Mouse (Mus musculus) adrenal gland, adult 8-10 months (tissue): ENCODE measurements around the gene Lims1. TPM values are rescaled to one million over a fixed set of nuclear protein-coding genes. Genes with fewer than 3 reads are reported as not detected.

ENCODE experiments used
- DNase-seq: peaks from one replicate; pipeline ENCODE4 v3.0.0; 2022
- total RNA-seq, 4 experiments: library from RNA; stranded (reverse); gene quantifications; 2 replicates each; pipeline ENCODE4 v1.2.4; 2022

Lims1 gene
- total RNA-seq, 4 experiments from 2014 or later = 47.0 to 58.9 (median 49.3) TPM

DNA sequence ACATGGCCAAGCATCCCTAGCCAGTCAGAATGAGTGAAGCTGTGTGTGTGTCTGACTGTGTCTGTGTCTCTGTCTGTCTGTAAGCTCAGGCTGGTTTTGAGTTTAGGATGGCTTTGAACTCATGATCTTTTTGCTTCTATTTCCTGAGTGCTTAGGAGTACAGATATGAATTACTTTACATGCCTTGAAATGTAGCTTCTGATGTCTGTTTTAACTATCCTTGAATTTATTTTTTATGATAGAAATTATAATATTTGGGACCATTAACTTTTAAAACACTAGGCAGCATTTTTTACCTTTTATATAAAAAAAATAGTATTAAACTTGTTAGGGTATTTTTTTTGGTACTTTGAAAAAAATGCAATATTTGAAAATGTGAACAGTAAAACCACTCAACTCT is 128.3 kb downstream of the Lims1 start:
- no peak for DNase-seq

DNA sequence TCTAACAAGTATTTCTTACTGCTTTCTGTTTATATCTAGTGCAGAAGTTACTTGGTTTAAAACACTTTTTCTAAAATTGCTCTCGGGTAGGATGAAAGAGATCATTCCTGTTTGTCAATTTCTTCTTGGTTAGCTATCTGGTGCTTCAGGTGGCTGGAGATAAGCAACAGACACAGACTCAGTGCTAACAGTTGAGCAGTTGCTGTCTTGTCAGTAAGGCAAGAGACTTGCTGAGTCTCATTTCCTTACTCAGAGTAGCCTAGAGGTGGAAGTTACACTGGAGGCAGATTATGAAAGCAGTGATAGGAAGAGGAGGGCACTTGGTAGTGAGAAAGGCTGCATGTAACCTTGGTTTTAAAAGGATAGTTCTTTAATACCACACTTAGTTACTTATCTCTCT is 128.9 kb downstream of the Lims1 start:
- DNase-seq = no peak

DNA sequence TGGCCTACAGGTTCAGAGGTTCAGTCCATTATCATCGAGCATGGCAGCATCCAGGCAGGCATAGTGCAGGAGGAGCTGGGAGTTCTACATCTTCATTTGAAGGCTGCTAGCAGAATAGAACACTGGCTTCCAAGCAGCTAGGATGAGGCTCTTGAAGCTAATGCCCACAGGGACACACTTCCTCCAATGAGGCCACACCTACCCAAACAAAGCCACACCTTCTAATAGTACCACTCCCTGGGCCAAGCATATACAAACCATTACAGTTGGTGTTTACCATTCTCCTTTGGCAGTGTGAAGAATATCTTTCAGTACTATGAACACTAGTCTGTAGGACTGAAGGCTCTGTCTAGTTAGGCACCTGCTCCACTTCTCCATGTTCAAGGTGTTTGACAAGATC is 136.6 kb downstream of the Lims1 start:
- DNase-seq = no peak

Other genes with a start within 250 kb of the Lims1 start
- gene AW822073, start 98.5 kb upstream of the Lims1 start, total RNA-seq = not detected
- gene Duxf3, start 90.8 kb upstream of the Lims1 start, total RNA-seq = not detected
- gene Gm4981, start 86.8 kb upstream of the Lims1 start, total RNA-seq = not detected
- 10 to 100 TPM; 49.4 to 60.0 (median 54.1) TPM for gene Gcc2, start 68.0 kb upstream of the Lims1 start, total RNA-seq
- gene Ranbp2, start 123.5 kb downstream of the Lims1 start, total RNA-seq = 10 to 100 TPM; 71.4 to 82.9 (median 80.8) TPM
- gene Ccdc138, start 174.5 kb downstream of the Lims1 start, total RNA-seq = 1 to 10 TPM; 3.2 to 4.2 (median 3.8) TPM